Mouse (Mus musculus): ENCODE results near the gene Fgf18. TPM values are rescaled to one million over a fixed set of nuclear protein-coding genes. Genes with fewer than 3 reads are reported as not detected.

Fgf18 gene
- polyA plus RNA-seq, 1 experiment from 2014 or later = 11.0 TPM

- Histone ChIP-seq H3K9me3 (ENCODE audit: control insufficient read depth, low read length) (no peaks in the 10 kb centered on the region), H3K4me2 (ENCODE audit: low read depth, low read length) (no peak overlapping the region), H3K36me3 (ENCODE audit: control insufficient read depth, insufficient read depth, low read length) (no peaks in the 10 kb centered on the region), H3K9ac (replicated peaks; ENCODE audit: low read depth, low read length) (no peak overlapping the region), H3K4me3 (ENCODE audit: low read depth, low read length) (no peak overlapping the region), H3K4me1 (ENCODE audit: control insufficient read depth, insufficient read depth, low read length) (0 out of 2 replicates have a peak, but pooled peaks cover 2% of the 10 kb centered on the region), H3K27ac (ENCODE audit: low read depth, low read length) (no peak overlapping the region), H3K27me3 (ENCODE audit: control insufficient read depth, insufficient read depth, low read length) (no peaks in the 10 kb centered on the region)
- ATAC-seq (ENCODE audit: low read depth) = peak; percentile 58; the same call in 1 of the 2 replicates
- WGBS = 57% methylated on average over 8 of the region's 8 CpGs
Observed at GRCm38 (mm10) chr11:33075293-33075692, 71.9 kb downstream of the Fgf18 start.

- no peak overlapping the region for H3K4me2 ChIP-seq (ENCODE audit: low read depth, low read length)
- H3K9me3 ChIP-seq (ENCODE audit: control insufficient read depth, low read length) = no peaks in the 10 kb centered on the region
- 0 out of 2 replicates have a peak, but pooled peaks cover 2% of the 10 kb centered on the region for H3K4me1 ChIP-seq (ENCODE audit: control insufficient read depth, insufficient read depth, low read length)
- H3K9ac ChIP-seq (replicated peaks; ENCODE audit: low read depth, low read length) = no peak overlapping the region
- no peak overlapping the region for H3K4me3 ChIP-seq (ENCODE audit: low read depth, low read length)
- 81% methylated on average over 7 of the region's 7 CpGs for WGBS
- no peaks in the 10 kb centered on the region for H3K27me3 ChIP-seq (ENCODE audit: control insufficient read depth, insufficient read depth, low read length)
- H3K36me3 ChIP-seq (ENCODE audit: control insufficient read depth, insufficient read depth, low read length) = no peaks in the 10 kb centered on the region
- no peak overlapping the region for H3K27ac ChIP-seq (ENCODE audit: low read depth, low read length)
- ATAC-seq (ENCODE audit: low read depth) = no peak
Observed at GRCm38 (mm10) chr11:33074541-33074940, 72.7 kb downstream of the Fgf18 start.

GRCm38 (mm10) chr11:33071358-33071922 lies 75.8 kb downstream of the Fgf18 start:
- no peak for ATAC-seq (ENCODE audit: low read depth)
- 91% methylated on average over 5 of the region's 5 CpGs for WGBS
- no peaks in the 10 kb centered on the region for H3K36me3 ChIP-seq (ENCODE audit: control insufficient read depth, insufficient read depth, low read length)
- H3K4me2 ChIP-seq (ENCODE audit: low read depth, low read length) = no peak overlapping the region
- no peaks in the 10 kb centered on the region for H3K9me3 ChIP-seq (ENCODE audit: control insufficient read depth, low read length)
- H3K27me3 ChIP-seq (ENCODE audit: control insufficient read depth, insufficient read depth, low read length) = no peaks in the 10 kb centered on the region
- no peak overlapping the region for H3K4me3 ChIP-seq (ENCODE audit: low read depth, low read length)
- 0 out of 2 replicates have a peak, but pooled peaks cover 2% of the 10 kb centered on the region for H3K4me1 ChIP-seq (ENCODE audit: control insufficient read depth, insufficient read depth, low read length)
- no peak overlapping the region for H3K9ac ChIP-seq (replicated peaks; ENCODE audit: low read depth, low read length)
- no peak overlapping the region for H3K27ac ChIP-seq (ENCODE audit: low read depth, low read length)

- H3K4me1 ChIP-seq (ENCODE audit: control insufficient read depth, insufficient read depth, low read length) = 0 out of 2 replicates have a peak, but pooled peaks cover 2% of the 10 kb centered on the region
- no peaks in the 10 kb centered on the region for H3K27me3 ChIP-seq (ENCODE audit: control insufficient read depth, insufficient read depth, low read length)
- H3K36me3 ChIP-seq (ENCODE audit: control insufficient read depth, insufficient read depth, low read length) = no peaks in the 10 kb centered on the region
- no peak overlapping the region for H3K4me3 ChIP-seq (ENCODE audit: low read depth, low read length)
- peak; percentile 94 for ATAC-seq (ENCODE audit: low read depth)
- H3K27ac ChIP-seq (ENCODE audit: low read depth, low read length) = peak overlapping the region; percentile 23; the same call in 1 of the 2 replicates
- 39% methylated on average over 5 of the region's 6 CpGs for WGBS
- no peak overlapping the region for H3K4me2 ChIP-seq (ENCODE audit: low read depth, low read length)
- no peaks in the 10 kb centered on the region for H3K9me3 ChIP-seq (ENCODE audit: control insufficient read depth, low read length)
- no peak overlapping the region for H3K9ac ChIP-seq (replicated peaks; ENCODE audit: low read depth, low read length)
Observed at GRCm38 (mm10) chr11:33070520-33070919, 76.7 kb downstream of the Fgf18 start.

Other genes starting within 250 kb of the Fgf18 start
- 428 and 483 TPM in 2 replicates for gene Npm1, start 15.8 kb upstream of the Fgf18 start, polyA plus RNA-seq (2014; fragmentation: Nextera tagmentation; extraction: Ambion mirVana)
- gene Tlx3, start 56.2 kb upstream of the Fgf18 start, polyA plus RNA-seq (2014; fragmentation: Nextera tagmentation; extraction: Ambion mirVana) = 32.9 and 41.0 TPM in 2 replicates
- gene Gm12117, start 129.3 kb upstream of the Fgf18 start, polyA plus RNA-seq (2014; fragmentation: Nextera tagmentation; extraction: Ambion mirVana) = not detected in 2 replicates

Measured in neural tube, embryonic 14.5 days (tissue).